Mouse (Mus musculus) neural tube, embryonic 15.5 days (tissue): ENCODE data around the gene Dgkg. TPM values are rescaled to one million over a fixed set of nuclear protein-coding genes. Genes with fewer than 3 reads are reported as not detected.

Experiments used
- ATAC-seq: fragments of 200-750 bp; cut with Nextera tagmentation; 2 replicates; pipeline ENCODE4 v1.8.0; 2017; ENCODE audit warnings: mild to moderate bottlenecking, moderate TSS enrichment, moderate library complexity; ENCODE audit not compliant: low FRiP score
- H3K27ac ChIP-seq: fragments of 300-500 bp; sonication (generic); replicated peaks from 2 replicates; pipeline ENCODE4 v1.5.1; 2015; ENCODE audit warnings: mild to moderate bottlenecking, inconsistent platforms
- H3K27me3 ChIP-seq: fragments of 300-500 bp; sonication (generic); replicated peaks from 2 replicates; pipeline ENCODE4 v1.6.1; 2015; ENCODE audit warnings: inconsistent platforms
- H3K36me3 ChIP-seq: fragments of 300-500 bp; sonication (generic); 2 replicates; pipeline ENCODE4 v1.6.1; 2015; ENCODE audit warnings: inconsistent platforms
- H3K4me1 ChIP-seq: fragments of 300-500 bp; sonication (generic); 2 replicates; pipeline ENCODE4 v1.6.1; 2015; ENCODE audit warnings: inconsistent platforms
- H3K4me2 ChIP-seq: fragments of 300-500 bp; sonication (generic); 2 replicates; pipeline ENCODE4 v1.6.1; 2015; ENCODE audit warnings: inconsistent platforms, mild to moderate bottlenecking, moderate library complexity
- H3K4me3 ChIP-seq: fragments of 300-500 bp; sonication (generic); replicated peaks from 2 replicates; pipeline ENCODE4 v1.5.1; 2015; ENCODE audit warnings: mild to moderate bottlenecking, inconsistent platforms
- H3K9ac ChIP-seq: fragments of 300-500 bp; sonication (generic); replicated peaks from 2 replicates; pipeline ENCODE4 v1.6.1; 2015; ENCODE audit warnings: mild to moderate bottlenecking, inconsistent platforms
- H3K9me3 ChIP-seq: fragments of 300-500 bp; sonication (generic); replicated peaks from 2 replicates; pipeline ENCODE4 v1.6.1; 2016; ENCODE audit warnings: inconsistent platforms
- WGBS: fragments of 180-500 bp; shearing (Covaris S2); methylation state at CpG from one replicate; pipeline ENCODE4 v1.1.7; 2015; ENCODE audit warnings: mixed read lengths; 5-methylcytosine and 5-hydroxymethylcytosine counted together
- polyA plus RNA-seq: library from polyadenylated mRNA; unstranded; fragments of >200 nt; fragmentation: Nextera tagmentation; extraction: Ambion mirVana; gene quantifications from 2 replicates; pipeline ENCODE4 v1.2.1, GENCODE M21; 2015

The Dgkg gene
- polyA plus RNA-seq, 1 experiment from 2014 or later = 4.9 TPM

DNA sequence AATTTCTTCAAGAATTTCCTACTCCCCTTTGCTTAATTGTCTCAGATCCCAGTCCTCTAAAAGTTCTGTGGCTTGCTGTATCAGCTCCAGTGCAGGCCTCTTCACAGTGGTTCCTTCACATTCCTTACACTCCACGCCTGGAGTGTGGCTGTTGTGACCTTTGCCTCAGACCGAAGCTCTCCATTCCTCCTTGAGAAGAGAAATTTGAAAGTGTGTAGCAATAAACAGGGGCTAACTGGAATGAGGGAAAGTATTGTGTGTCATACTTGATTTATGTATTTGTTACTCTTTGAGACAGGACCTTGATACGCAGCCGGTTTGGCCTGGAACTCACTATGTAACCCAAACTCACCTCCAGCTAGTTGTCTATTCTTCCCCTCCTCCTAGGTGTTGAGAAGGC is 215.7 kb downstream of the Dgkg start:
- H3K4me3 ChIP-seq = no peak overlapping the region
- H3K27me3 ChIP-seq = peaks cover 41% of the 10 kb centered on the region
- H3K27ac ChIP-seq = no peak overlapping the region
- H3K9ac ChIP-seq = no peak overlapping the region
- H3K36me3 ChIP-seq = no peaks in the 10 kb centered on the region
- ATAC-seq = no peak
- peaks cover 24% of the 10 kb centered on the region for H3K4me1 ChIP-seq
- no peaks in the 10 kb centered on the region for H3K9me3 ChIP-seq
- WGBS = 89% methylated on average over 4 of the region's 4 CpGs
- no peak overlapping the region for H3K4me2 ChIP-seq

DNA sequence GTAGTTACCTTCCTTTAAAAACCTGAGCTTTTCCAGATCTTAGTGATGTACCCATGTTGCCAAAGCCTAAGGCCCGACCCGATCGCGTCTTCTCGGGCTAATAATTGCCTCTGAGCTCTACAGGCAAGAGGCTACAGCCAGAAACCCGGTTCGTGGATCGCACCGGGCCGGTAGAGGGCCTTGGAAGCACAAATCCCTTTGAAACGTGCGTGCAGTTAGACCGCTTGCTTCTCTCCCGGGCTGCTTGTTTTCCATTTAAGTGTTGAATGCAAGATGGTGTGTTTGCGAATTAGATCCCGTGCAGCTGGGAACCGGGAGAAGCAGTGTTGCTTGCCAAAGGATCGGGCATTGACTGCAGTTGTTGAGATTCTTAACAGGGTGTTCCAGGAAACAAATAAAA is 216.8 kb downstream of the Dgkg start:
- WGBS = under 1% methylated on average over 18 of the region's 18 CpGs
- Histone ChIP-seq H3K36me3 (no peaks in the 10 kb centered on the region), H3K4me2 (peak overlapping the region; percentile 99), H3K27me3 (peaks cover 48% of the 10 kb centered on the region), H3K9ac (peak overlapping the region; percentile 39; the same call in 1 of the 2 replicates), H3K4me1 (peaks cover 24% of the 10 kb centered on the region), H3K9me3 (no peaks in the 10 kb centered on the region), H3K27ac (peak overlapping the region; percentile 77), H3K4me3 (peak overlapping the region; percentile 89)
- peak; percentile 27; the same call in 1 of the 2 replicates for ATAC-seq

DNA sequence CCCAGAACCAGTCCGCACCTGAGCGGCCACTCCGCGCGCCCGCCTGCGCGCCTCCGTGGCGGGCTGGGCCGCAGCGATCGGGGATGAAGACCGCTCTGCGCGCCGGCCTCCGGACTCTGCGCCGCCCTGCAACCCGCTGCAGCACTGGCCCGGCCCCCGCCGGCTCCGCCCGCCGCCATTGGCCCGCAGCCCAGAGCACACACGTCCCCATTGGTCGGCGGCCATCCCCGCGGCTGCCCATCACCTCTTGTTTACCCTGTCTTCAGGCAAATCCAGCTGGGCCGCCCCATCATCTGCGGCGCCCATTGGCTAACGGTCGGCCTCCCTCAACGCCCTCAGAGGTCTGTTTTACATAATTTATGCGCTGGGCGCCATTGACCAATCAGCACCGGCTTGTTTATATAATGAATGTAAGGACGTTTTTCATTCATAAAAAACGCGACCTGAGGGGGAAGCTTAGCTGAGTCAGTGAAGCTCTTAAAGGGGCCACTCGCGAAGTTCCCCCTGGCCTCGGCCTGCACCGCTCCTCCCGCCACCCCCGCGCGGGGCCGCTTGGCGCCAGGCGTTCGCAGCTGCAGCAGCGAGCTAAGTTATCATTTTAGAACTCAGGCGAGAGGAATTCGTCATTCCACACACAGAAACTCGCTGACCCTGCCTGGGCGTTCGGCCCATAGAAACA is 217.4 kb downstream of the Dgkg start, which contains the start of gene Etv5:
TSS of gene Etv5 (minus strand) at position 221 of the 679 bp plus-strand sequence.
- peak within 1 kb of the TSS; percentile 89 for H3K4me3 ChIP-seq
- WGBS = under 1% methylated on average over 62 of the region's 63 CpGs
- peak; percentile 97 for ATAC-seq

DNA sequence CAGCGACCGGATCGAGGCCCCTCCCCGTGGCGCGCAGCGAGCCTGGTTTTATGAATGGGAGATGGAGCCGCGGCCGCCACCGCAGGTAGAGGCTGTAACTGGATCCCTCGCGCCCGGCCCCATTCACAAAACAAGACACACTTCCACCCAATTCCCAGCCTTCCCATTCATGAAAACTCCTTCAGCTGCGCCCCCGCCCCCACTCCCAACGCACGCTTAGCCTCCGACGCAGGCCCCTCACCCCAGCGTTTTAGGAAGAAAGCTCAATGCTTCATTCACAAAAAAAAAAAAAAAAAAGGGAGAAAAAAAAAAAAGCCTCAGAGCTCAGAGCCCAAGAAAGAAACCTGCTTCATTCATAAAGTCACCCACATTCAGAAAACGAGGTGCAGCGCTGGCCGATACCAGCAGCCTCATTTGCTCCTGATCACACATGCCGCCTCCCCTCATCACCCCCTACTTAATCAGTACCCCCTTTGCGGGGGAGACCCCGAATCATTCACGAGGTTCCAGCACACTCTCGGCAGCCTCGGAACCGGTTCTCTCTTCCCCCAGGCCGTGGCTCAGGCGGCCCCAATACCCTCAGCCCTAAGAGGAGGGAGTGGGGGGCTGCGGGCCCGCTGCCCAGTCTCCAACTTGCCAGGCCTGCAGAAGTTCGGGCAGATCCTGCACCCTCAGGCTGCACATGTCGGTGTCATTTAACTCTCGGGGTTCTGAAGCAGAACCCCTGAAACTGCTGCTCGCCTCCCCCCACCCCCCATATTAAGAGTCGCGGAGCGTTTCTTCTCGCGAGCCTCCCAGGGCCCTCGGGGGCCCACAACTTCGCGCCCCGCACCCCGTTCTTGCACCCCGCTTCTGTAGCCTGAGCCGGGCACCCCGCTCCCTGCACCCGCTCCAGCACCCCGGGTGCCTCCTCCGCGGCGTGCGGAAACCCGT is 218.3 kb downstream of the Dgkg start:
- no peaks in the 10 kb centered on the region for H3K36me3 ChIP-seq
- peak overlapping the region; percentile 70 for H3K9ac ChIP-seq
- peaks cover 34% of the 10 kb centered on the region for H3K4me1 ChIP-seq
- ATAC-seq = peak; percentile 52
- H3K4me2 ChIP-seq = peak overlapping the region; percentile 99
- WGBS = under 1% methylated on average over 59 of the region's 59 CpGs
- H3K4me3 ChIP-seq = peak overlapping the region; percentile 89
- peak overlapping the region; percentile 81 for H3K27ac ChIP-seq
- H3K9me3 ChIP-seq = no peaks in the 10 kb centered on the region
- H3K27me3 ChIP-seq = peaks cover 48% of the 10 kb centered on the region

More for the DNA sequence above, 217.4 kb downstream of the Dgkg start, which contains the start of gene Etv5:
- Histone ChIP-seq H3K4me1 (peaks cover 26% of the 10 kb centered on the region), H3K9ac (peak within 1 kb of the TSS; percentile 70), H3K36me3 (no peaks in the 10 kb centered on the region), H3K27me3 (peaks cover 48% of the 10 kb centered on the region), H3K4me2 (peak within 1 kb of the TSS; percentile 99), H3K9me3 (no peaks in the 10 kb centered on the region), H3K27ac (peak within 1 kb of the TSS; percentile 81)

DNA sequence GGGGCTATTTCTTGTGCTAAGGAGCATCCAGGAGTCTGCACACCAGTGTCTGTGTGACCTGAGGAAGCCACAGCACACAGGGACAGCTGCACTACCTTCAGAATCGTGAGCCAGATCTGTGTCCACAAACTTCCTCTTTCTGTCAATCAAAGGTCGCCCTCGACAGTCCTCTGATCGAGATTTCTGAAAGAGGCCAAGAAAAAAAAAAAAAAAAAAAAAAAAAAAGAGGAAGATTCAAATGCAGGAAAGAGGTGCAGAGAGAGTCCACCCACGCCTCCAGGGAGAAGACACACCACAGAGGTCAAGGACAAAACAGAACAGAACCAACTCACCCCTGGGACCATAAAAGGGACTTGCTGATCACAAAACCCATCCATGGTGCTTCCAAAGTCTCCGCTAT is 220.9 kb downstream of the Dgkg start:
- Histone ChIP-seq H3K4me1 (peaks cover 36% of the 10 kb centered on the region), H3K27me3 (peaks cover 30% of the 10 kb centered on the region), H3K9ac (no peak overlapping the region), H3K36me3 (no peaks in the 10 kb centered on the region), H3K9me3 (no peaks in the 10 kb centered on the region), H3K4me3 (no peak overlapping the region), H3K4me2 (no peak overlapping the region), H3K27ac (no peak overlapping the region)
- ATAC-seq = no peak
- WGBS = 43% methylated on average over 6 of the region's 6 CpGs

DNA sequence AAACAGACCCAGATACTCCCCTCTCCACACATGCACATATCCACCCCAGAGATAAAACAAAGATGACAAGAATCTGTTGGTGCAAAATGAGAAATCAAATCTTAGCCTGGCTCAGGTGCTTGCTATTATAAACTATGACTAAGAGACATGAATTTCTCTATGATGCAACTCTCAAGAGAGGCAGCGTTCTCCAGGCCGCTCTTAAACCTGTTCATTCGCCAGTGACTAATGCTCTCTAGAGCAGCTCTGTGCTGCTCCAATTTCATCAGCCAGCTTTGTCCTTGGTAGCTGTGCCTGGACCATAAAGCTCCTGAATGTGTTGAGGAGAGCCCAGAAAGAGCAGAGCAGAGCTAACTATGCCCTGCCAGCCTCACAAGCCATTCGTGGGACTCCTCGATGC is 222.5 kb downstream of the Dgkg start:
- Histone ChIP-seq H3K9ac (no peak overlapping the region), H3K36me3 (no peaks in the 10 kb centered on the region), H3K27me3 (peaks cover 32% of the 10 kb centered on the region), H3K9me3 (no peaks in the 10 kb centered on the region), H3K4me2 (peak overlapping the region; percentile 47), H3K4me3 (no peak overlapping the region), H3K27ac (no peak overlapping the region), H3K4me1 (peaks cover 38% of the 10 kb centered on the region)
- ATAC-seq = no peak
- 21% methylated on average over 5 of the region's 5 CpGs for WGBS

DNA sequence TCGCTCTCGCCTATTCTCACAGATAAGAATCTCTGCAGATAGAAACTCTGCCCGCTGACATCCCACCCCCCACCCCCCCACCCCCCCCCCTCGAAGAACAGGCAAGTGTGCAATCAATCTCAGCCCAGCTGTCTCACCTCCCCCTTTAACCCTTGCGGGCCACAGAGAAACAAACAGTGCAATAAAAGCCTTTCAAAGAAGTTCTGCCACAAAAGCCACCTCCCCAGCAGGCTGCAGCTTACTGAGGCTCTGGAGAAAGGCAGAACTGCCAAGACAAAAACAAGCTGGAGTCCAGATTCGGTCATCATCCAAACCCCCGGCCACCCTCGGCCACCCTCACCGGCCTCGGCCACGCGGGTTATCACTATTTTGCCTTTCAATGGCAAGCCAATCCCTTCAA is 223.1 kb downstream of the Dgkg start:
- no peaks in the 10 kb centered on the region for H3K9me3 ChIP-seq
- H3K4me1 ChIP-seq = peaks cover 42% of the 10 kb centered on the region
- H3K9ac ChIP-seq = no peak overlapping the region
- no peak for ATAC-seq
- 9% methylated on average over 12 of the region's 12 CpGs for WGBS
- 0 out of 2 replicates have a peak overlapping the region, but pooled peaks have one; percentile 58 for H3K27ac ChIP-seq
- H3K27me3 ChIP-seq = peaks cover 32% of the 10 kb centered on the region
- no peaks in the 10 kb centered on the region for H3K36me3 ChIP-seq
- no peak overlapping the region; the same call in 1 of the 2 replicates for H3K4me3 ChIP-seq
- peak overlapping the region; percentile 47 for H3K4me2 ChIP-seq

DNA sequence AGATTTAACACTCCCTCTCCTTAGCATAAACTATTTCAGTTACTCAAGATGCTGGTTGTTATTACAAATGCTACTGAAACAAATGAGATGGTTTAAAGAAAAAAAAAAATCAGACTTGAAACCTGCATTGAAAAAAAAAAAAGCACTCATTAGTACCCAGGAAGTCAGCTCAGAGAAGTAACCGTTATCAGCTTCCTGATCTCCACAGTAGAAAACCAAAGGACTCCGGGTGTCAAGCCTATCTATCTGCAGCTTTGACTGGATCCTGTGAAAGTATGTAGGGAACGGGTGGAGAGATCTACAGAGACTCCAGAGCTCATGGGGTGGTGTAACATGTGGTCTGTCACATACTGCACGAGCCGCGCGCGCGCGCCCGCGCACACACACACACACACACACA is 225.2 kb downstream of the Dgkg start:
- no peaks in the 10 kb centered on the region for H3K9me3 ChIP-seq
- 90% methylated on average over 12 of the region's 12 CpGs for WGBS
- H3K4me2 ChIP-seq = no peak overlapping the region
- H3K27me3 ChIP-seq = peaks cover 21% of the 10 kb centered on the region
- H3K36me3 ChIP-seq = no peaks in the 10 kb centered on the region
- no peak overlapping the region for H3K27ac ChIP-seq
- no peak overlapping the region for H3K4me3 ChIP-seq
- H3K4me1 ChIP-seq = peaks cover 41% of the 10 kb centered on the region
- H3K9ac ChIP-seq = no peak overlapping the region
- ATAC-seq = no peak

DNA sequence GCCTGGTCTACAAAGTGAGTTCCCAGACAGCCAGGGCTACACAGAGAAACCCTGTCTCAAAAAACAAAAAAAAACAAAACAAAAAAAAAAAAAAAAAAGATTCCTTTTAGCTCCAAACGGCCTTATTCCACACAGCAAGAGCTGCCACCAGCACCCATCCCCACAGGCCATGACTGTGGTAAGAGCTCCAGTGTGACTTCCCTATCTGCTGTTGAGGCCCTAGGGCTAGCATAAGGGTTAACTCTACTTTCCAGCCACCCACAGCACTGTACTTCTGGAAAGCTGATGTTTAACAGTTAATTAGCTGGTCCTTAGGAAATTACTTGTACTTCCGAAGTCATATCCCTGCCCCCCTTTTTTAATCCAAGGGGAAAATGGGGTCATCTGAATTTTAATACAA is 225.7 kb downstream of the Dgkg start:
- H3K9ac ChIP-seq = no peak overlapping the region
- no peak overlapping the region for H3K4me3 ChIP-seq
- no peaks in the 10 kb centered on the region for H3K9me3 ChIP-seq
- no peak for ATAC-seq
- WGBS = 69% methylated on average over 2 of the region's 2 CpGs
- no peak overlapping the region for H3K4me2 ChIP-seq
- peaks cover 41% of the 10 kb centered on the region for H3K4me1 ChIP-seq
- H3K36me3 ChIP-seq = no peaks in the 10 kb centered on the region
- peaks cover 20% of the 10 kb centered on the region for H3K27me3 ChIP-seq
- H3K27ac ChIP-seq = no peak overlapping the region

DNA sequence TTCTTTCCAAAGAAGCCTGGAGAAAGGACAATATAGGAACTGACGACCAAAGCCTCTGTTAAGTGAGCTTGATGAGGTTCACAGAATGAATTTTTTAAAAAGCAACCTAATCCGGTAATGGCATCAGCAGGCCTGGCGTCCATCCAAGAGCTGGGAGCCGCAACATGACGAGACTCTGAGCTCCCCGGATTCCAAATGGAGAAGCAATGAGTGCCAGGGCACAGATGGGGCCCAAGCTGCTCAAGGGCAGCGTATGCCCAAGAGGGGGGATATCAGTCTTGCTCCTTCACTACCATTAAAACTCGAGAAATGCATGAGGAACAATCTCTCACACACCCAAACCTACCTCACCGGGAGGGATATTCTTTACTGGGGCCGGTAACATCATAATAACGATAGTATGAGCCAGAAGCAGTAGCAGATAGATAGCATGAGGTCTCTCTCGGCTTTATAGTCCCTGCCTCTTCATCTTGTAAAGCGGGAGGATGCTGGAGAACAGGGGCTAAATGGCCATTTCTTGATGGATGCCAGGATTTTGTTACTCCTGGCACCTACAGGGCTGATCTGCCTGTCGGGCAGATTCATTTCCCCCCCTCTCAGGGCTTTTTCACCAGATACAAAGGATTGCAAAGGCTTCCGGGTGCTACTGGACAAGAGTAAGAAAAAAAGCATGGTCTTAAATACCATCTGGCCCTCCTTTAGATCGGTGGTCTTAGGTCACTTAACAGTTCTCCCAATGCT is 226.6 kb downstream of the Dgkg start:
- H3K4me2 ChIP-seq = 0 out of 2 replicates have a peak overlapping the region, but pooled peaks have one; percentile 2
- H3K27ac ChIP-seq = peak overlapping the region; percentile 72
- 39% methylated on average over 16 of the region's 16 CpGs for WGBS
- no peaks in the 10 kb centered on the region for H3K36me3 ChIP-seq
- no peak for ATAC-seq
- H3K9ac ChIP-seq = no peak overlapping the region
- H3K9me3 ChIP-seq = no peaks in the 10 kb centered on the region
- peaks cover 41% of the 10 kb centered on the region for H3K4me1 ChIP-seq
- peaks cover 13% of the 10 kb centered on the region for H3K27me3 ChIP-seq
- H3K4me3 ChIP-seq = no peak overlapping the region

DNA sequence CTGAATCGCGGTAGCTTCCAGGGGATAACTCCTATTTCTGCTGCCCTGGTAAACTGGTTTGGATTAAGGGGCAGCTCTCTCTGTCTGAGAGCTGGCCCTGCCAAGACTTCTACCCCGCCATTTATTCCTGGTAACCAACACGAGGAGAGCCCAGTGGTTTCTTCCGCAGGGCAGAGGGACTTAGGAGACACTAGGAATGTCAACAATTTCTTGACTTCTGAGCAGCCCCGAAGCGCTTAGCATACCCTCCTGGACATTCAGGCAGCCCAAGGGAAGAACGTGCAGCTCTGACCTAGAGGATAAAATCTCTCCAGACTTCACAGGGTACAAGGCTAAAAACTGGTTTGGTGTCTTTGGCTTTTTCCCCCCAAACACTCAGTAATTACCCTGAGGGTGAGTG is 227.6 kb downstream of the Dgkg start:
- no peaks in the 10 kb centered on the region for H3K36me3 ChIP-seq
- peak overlapping the region; percentile 26 for H3K4me3 ChIP-seq
- no peaks in the 10 kb centered on the region for H3K9me3 ChIP-seq
- H3K27ac ChIP-seq = peak overlapping the region; percentile 72
- 8% methylated on average over 8 of the region's 8 CpGs for WGBS
- H3K4me2 ChIP-seq = peak overlapping the region; percentile 53
- 0 out of 2 replicates have a peak overlapping the region, but pooled peaks have one; percentile 6 for H3K9ac ChIP-seq
- ATAC-seq = no peak; the same call in 1 of the 2 replicates
- peaks cover 13% of the 10 kb centered on the region for H3K27me3 ChIP-seq
- peaks cover 37% of the 10 kb centered on the region for H3K4me1 ChIP-seq
